Mouse (Mus musculus) limb, embryonic 14.5 days (tissue): ENCODE data around the gene Scaf8. TPM values are rescaled to one million over a fixed set of nuclear protein-coding genes. Genes with fewer than 3 reads are reported as not detected.

Source experiments
- ATAC-seq: fragments of 200-750 bp; cut with Nextera tagmentation; 2 replicates; pipeline ENCODE4 v1.8.0; 2017; ENCODE audit warnings: low read depth, moderate number of reproducible peaks, moderate TSS enrichment; ENCODE audit not compliant: low FRiP score
- DNase-seq: peaks from one replicate; pipeline ENCODE4 v3.0.0-alpha.2; 2015; ENCODE audit warnings: low spot score
- H3K27ac ChIP-seq: fragments of 300-500 bp; sonication (generic); replicated peaks from 2 replicates; pipeline ENCODE4 v1.5.1; 2014; ENCODE audit warnings: low read depth, mild to moderate bottlenecking, low read length, moderate library complexity, mixed read lengths
- H3K27me3 ChIP-seq: fragments of 300-500 bp; sonication (generic); 2 replicates; pipeline ENCODE4 v1.6.1; 2014; ENCODE audit warnings: low read length, mixed read lengths; ENCODE audit not compliant: control insufficient read depth, insufficient read depth
- H3K36me3 ChIP-seq: fragments of 300-500 bp; sonication (generic); 2 replicates; pipeline ENCODE4 v1.6.1; 2014; ENCODE audit warnings: mild to moderate bottlenecking, low read length, moderate library complexity, mixed read lengths; ENCODE audit not compliant: control insufficient read depth, insufficient read depth
- H3K4me1 ChIP-seq: fragments of 300-500 bp; sonication (generic); 2 replicates; pipeline ENCODE4 v1.6.1; 2014; ENCODE audit warnings: antibody characterized with exemption, low read length, mixed read lengths; ENCODE audit not compliant: control insufficient read depth, insufficient read depth
- H3K4me2 ChIP-seq: fragments of 300-500 bp; sonication (generic); replicated peaks from 2 replicates; pipeline ENCODE4 v1.6.1; 2014; ENCODE audit warnings: low read depth, mild to moderate bottlenecking, low read length, moderate library complexity; ENCODE audit not compliant: severe bottlenecking
- H3K4me3 ChIP-seq: fragments of 300-500 bp; sonication (generic); replicated peaks from 2 replicates; pipeline ENCODE4 v1.5.1; 2014; ENCODE audit warnings: low read length
- H3K9ac ChIP-seq: fragments of 300-500 bp; sonication (generic); 2 replicates; pipeline ENCODE4 v1.6.1; 2014; ENCODE audit warnings: mild to moderate bottlenecking, low read depth, low read length, moderate library complexity; ENCODE audit not compliant: severe bottlenecking
- H3K9me3 ChIP-seq: fragments of 300-500 bp; sonication (generic); 2 replicates; pipeline ENCODE4 v1.6.1; 2016; ENCODE audit warnings: low read length; ENCODE audit not compliant: control insufficient read depth
- POLR2A ChIP-seq: fragments of 200-500 bp; IDR thresholded peaks from 2 replicates; pipeline ENCODE4 v1.8.0; 2012; ENCODE audit warnings: inconsistent platforms, mild to moderate bottlenecking, moderate library complexity, borderline replicate concordance; ENCODE audit not compliant: insufficient read depth, insufficient read length; ENCODE audit errors: extremely low read depth
- WGBS: fragments of 180-500 bp; shearing (Covaris S2); extraction: QIAGEN DNeasy Blood & Tissue Kit; methylation state at CpG from one replicate; pipeline ENCODE4 v1.1.7; 2014; 5-methylcytosine and 5-hydroxymethylcytosine counted together
- polyA plus RNA-seq, 2 experiments: library from polyadenylated mRNA; depleted of rRNA in 1 of 2; stranded (reverse) in 1 of 2; unstranded in 1 of 2; fragments of >200 nt; fragmentation: Nextera tagmentation in 1 of 2; extraction: Ambion mirVana in 1 of 2; gene quantifications; 2 replicates each; pipeline versions ENCODE4 v1.2.1 to v1.2.3; 2012 to 2014

The Scaf8 gene
- polyA plus RNA-seq, 2 experiments, result 23.6 to 40.5 TPM

DNA sequence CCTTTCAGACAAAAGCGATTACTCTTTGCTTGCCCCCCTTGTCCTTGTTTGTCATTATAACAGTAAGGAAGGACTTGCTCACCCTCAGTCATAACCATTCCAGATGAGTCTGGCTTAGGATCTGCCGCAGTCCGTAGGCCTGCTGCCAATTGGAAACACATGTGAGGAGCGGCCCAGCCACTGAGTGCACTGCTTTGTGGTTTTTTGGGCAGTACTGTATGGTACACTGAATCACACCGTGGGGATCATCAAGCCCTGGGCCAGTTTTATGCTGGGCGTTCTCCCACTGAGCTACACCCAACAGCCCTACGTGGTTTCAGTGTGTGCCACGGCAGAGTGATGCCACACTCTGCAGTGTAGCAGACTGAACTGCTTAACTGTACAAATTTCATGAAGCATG lies 85.6 kb downstream of the Scaf8 start:
- Histone ChIP-seq H3K4me3 (no peak overlapping the region), H3K9ac (no peak overlapping the region), H3K4me1 (peaks cover 11% of the 10 kb centered on the region), H3K27me3 (no peaks in the 10 kb centered on the region), H3K4me2 (no peak overlapping the region), H3K9me3 (no peaks in the 10 kb centered on the region), H3K27ac (peak overlapping the region; percentile 19; the same call in 1 of the 2 replicates), H3K36me3 (peaks cover 61% of the 10 kb centered on the region)
- 26% methylated on average over 8 of the region's 8 CpGs for WGBS
- ATAC-seq, result peak; percentile 82
- DNase-seq, result peak; percentile 62
- TF ChIP-seq POLR2A, result no peak

DNA sequence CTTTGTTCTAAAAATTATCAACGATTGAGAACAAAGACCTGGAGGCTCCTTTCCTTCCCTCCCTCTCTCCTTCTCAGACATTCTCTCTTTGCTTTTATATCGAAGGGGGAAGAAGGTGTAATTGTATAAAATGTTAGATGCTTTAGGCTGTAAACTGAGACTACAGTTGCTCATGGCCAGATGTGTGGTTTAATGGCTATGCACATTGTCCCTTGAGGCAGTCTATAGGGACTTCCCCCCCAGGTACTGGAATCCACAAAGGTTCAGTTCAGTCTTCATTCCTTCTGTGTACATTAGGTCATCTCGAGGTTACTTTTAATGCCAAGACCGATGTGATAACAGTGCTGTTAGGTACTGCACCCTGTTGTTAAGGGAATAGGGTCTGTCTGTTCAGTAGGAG lies 89.1 kb downstream of the Scaf8 start:
- TF ChIP-seq POLR2A, result no peak
- Histone ChIP-seq H3K4me2 (no peak overlapping the region), H3K27me3 (no peaks in the 10 kb centered on the region), H3K9me3 (no peaks in the 10 kb centered on the region), H3K4me3 (no peak overlapping the region), H3K9ac (no peak overlapping the region), H3K4me1 (peaks cover 11% of the 10 kb centered on the region), H3K27ac (no peak overlapping the region), H3K36me3 (peaks cover 37% of the 10 kb centered on the region; the same call in 1 of the 2 replicates)
- ATAC-seq, result no peak
- 60% methylated on average over 4 of the region's 4 CpGs for whole genome bisulfite sequencing
- no peak for DNase-seq

DNA sequence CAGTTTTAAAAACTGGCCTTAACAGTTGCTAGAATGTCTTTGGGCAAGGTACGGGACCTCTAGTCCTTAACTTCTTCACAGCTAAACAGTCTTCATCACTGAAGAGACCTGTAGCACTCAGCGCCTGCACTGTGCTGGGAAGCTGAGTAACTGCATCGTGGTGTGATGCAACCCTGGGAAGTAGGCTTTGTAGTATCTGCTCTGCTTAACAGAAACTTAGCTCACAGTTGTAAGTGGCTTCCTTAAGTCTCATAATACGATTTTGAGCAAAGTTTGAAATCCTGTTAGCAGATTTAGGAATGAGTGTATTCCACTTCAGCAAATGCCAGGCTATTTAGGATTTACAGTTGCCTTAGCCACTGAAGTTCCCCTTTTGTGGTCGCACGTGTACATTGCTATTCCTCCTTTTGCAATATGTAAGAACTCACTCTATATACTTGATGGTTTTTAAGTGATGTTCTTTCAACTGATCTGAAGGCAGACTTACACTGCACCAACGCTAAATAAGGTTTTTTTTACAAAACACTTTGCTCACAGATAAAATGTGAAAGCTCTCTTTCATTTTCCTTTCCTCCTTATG lies 90.1 kb downstream of the Scaf8 start:
- no peak for TF ChIP-seq POLR2A
- Histone ChIP-seq H3K27me3 (no peaks in the 10 kb centered on the region), H3K4me1 (peaks cover 7% of the 10 kb centered on the region), H3K4me2 (no peak overlapping the region), H3K9me3 (no peaks in the 10 kb centered on the region), H3K4me3 (no peak overlapping the region), H3K36me3 (peaks cover 33% of the 10 kb centered on the region; the same call in 1 of the 2 replicates), H3K9ac (no peak overlapping the region), H3K27ac (no peak overlapping the region)
- WGBS, result 93% methylated on average over 7 of the region's 7 CpGs
- no peak for DNase-seq
- ATAC-seq, result no peak

DNA sequence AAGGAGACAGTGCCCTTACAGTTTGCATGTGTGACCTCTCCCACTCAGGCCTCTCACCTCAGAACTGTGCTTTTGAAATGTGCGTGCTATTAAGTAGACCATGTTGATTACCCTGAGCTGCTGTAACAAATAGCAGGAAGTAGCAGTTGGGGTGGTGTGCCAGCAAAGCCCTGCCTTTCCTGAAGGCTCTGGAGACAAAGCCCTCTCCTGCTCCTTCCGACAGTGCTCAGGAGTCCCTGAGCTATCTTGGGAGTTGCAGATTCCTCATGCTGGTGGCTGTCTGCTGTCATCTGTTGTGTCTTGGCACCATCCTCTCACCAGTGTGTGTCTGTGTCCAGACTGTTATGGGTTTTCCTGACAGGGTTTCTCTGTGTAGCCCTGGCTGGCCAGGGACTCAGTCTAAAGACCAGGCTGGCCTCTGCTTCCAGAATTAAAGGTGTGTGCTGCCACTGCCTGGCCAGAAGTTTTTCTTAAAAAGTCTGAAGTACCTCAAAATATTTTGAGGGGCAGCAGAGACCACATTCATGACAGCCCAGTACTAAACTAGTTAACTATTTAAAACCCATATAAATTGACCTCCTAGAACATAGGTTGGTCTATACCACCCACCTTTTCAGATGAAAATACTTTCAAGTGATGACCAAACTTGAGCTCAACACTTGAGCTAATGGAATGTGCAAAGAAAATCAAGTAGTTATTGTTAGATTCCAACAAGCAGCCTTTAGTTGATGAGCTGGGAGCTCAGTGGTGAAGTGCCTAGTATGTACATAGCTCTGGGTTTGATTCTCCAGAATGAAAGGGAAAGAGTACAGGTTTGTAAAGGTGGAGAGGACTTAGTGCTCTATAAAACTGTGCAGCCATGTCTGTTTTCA lies 92.0 kb downstream of the Scaf8 start:
- Histone ChIP-seq H3K4me1 (no peaks in the 10 kb centered on the region), H3K4me2 (no peak overlapping the region), H3K9me3 (no peaks in the 10 kb centered on the region), H3K9ac (no peak overlapping the region), H3K36me3 (peaks cover 22% of the 10 kb centered on the region), H3K27me3 (no peaks in the 10 kb centered on the region), H3K27ac (0 out of 2 replicates have a peak overlapping the region, but pooled peaks have one; percentile 34), H3K4me3 (no peak overlapping the region)
- 52% methylated on average over 2 of the region's 2 CpGs for WGBS
- TF ChIP-seq POLR2A, result no peak
- DNase-seq, result no peak
- peak; percentile 20; the same call in 1 of the 2 replicates for ATAC-seq

DNA sequence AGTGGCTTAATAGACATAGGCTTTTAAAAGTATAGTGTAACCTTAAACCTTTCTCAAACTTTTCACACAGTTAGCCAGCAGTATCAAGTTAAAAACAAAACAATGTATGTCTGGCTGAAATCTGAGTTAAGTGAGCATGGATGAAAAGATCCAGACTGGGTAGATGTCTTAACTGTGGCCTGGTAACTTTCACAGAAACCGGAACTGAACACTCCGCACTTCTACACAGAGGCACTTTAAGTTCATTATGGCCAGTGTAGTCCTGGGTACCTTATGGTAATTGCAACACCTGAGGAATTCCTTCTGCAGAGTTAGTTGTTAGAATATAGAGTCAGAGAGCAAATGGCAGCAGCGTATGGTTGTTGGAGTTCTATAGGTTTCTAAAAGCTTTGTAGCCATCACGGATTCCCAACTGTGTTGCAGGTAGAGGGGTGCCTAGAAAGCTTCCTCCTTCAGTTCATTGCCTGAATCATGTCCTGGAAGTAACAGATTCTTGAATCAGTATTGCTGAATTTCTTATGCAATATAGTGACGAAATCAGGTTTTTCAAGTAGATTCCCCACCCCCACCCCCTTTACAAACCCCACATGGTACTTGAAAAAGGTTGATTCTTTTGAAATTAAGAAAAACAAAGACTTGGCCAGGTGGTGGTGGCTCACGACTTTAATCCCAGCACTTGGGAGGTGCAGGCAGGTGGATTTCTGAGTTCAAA lies 92.9 kb downstream of the Scaf8 start:
- no peaks in the 10 kb centered on the region for H3K4me1 ChIP-seq
- peaks cover 27% of the 10 kb centered on the region for H3K36me3 ChIP-seq
- no peak for DNase-seq
- H3K9ac ChIP-seq, result no peak overlapping the region
- no peak overlapping the region for H3K4me3 ChIP-seq
- H3K9me3 ChIP-seq, result no peaks in the 10 kb centered on the region
- TF ChIP-seq POLR2A, result no peak
- WGBS, result 66% methylated on average over 6 of the region's 6 CpGs
- no peak overlapping the region for H3K27ac ChIP-seq
- ATAC-seq, result no peak
- H3K4me2 ChIP-seq, result no peak overlapping the region
- H3K27me3 ChIP-seq, result no peaks in the 10 kb centered on the region
